Mouse (Mus musculus): ENCODE results near the gene Gm49388.

- no peak for TF ChIP-seq CTCF (IDR thresholded peaks at IDR 0.05; ENCODE audit: low read depth)
- no peak for TF ChIP-seq EP300 (IDR thresholded peaks at IDR 0.05; ENCODE audit: low read depth)
These were observed 38.6 kb upstream of the Gm49388 start for GRCm38 (mm10) chr7:127746494-127747491.

Data from liver, postnatal 0 days (tissue).